Mouse (Mus musculus) liver, embryonic 15.5 days (tissue): ENCODE measurements at regions not wholly inside any gene's neighbourhood (a gene's known extent, or its start where the extent isn't known, plus 50 kb on each side); places are given as distances from the start of the nearest gene placed in this dataset.

Experiments
- ATAC-seq: fragments of 200-750 bp; cut with Nextera tagmentation; 2 replicates; pipeline ENCODE4 v1.8.0; 2017; ENCODE audit warnings: moderate number of reproducible peaks, mild to moderate bottlenecking, moderate library complexity; ENCODE audit not compliant: insufficient read depth
- H3K27ac ChIP-seq: fragments of 300-500 bp; sonication (generic); replicated peaks from 2 replicates; pipeline ENCODE4 v1.5.1; 2015; ENCODE audit warnings: mild to moderate bottlenecking, inconsistent platforms
- H3K27me3 ChIP-seq: fragments of 300-500 bp; sonication (generic); 2 replicates; pipeline ENCODE4 v1.6.1; 2015; ENCODE audit warnings: mild to moderate bottlenecking, inconsistent platforms
- H3K36me3 ChIP-seq: fragments of 300-500 bp; sonication (generic); replicated peaks from 2 replicates; pipeline ENCODE4 v1.6.1; 2015; ENCODE audit warnings: moderate library complexity, mild to moderate bottlenecking, inconsistent platforms
- H3K4me1 ChIP-seq: fragments of 300-500 bp; sonication (generic); replicated peaks from 2 replicates; pipeline ENCODE4 v1.6.1; 2015; ENCODE audit warnings: inconsistent platforms
- H3K4me2 ChIP-seq: fragments of 300-500 bp; sonication (generic); 2 replicates; pipeline ENCODE4 v1.6.1; 2015; ENCODE audit warnings: moderate library complexity, mild to moderate bottlenecking, inconsistent platforms
- H3K4me3 ChIP-seq: fragments of 300-500 bp; sonication (generic); replicated peaks from 2 replicates; pipeline ENCODE4 v1.5.1; 2015; ENCODE audit warnings: mild to moderate bottlenecking, inconsistent platforms
- H3K9ac ChIP-seq: fragments of 300-500 bp; sonication (generic); 2 replicates; pipeline ENCODE4 v1.6.1; 2015; ENCODE audit warnings: moderate library complexity, mild to moderate bottlenecking, inconsistent platforms
- H3K9me3 ChIP-seq: fragments of 300-500 bp; sonication (generic); replicated peaks from 2 replicates; pipeline ENCODE4 v1.6.1; 2016; ENCODE audit warnings: inconsistent platforms
- WGBS: fragments of 180-500 bp; shearing (Covaris S2); methylation state at CpG from one replicate; pipeline ENCODE4 v1.1.7; 2015; ENCODE audit warnings: mixed read lengths; ENCODE audit not compliant: insufficient replicate concordance; 5-methylcytosine and 5-hydroxymethylcytosine counted together

DNA sequence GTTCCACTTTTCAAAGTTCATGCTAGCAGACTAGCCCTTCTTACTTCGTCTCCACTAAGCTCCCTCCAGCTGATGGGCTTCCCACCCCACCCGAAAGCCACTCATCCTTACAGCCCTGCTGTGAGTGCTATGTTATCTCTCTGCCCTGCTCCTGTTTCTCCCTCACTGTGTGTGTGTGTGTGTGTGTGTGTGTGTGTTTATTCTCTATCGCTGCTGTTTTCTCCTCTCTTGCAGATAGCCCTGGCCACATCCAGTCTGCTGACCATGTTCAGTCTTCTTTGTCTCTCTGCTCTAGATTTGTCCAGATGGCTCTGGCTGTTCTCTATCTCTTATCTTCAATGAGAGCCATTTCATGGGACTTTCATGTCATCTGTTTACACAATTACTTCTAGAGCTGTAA lies 145.9 kb downstream of the Cd55b start:
- no peak overlapping the region for H3K27ac ChIP-seq
- ATAC-seq = peak; percentile 74
- no peak overlapping the region for H3K4me3 ChIP-seq
- peaks cover 17% of the 10 kb centered on the region for H3K4me1 ChIP-seq
- no peak overlapping the region for H3K4me2 ChIP-seq
- WGBS = 12% methylated on average over 3 of the region's 3 CpGs
- H3K36me3 ChIP-seq = no peaks in the 10 kb centered on the region
- H3K9me3 ChIP-seq = no peaks in the 10 kb centered on the region
- H3K9ac ChIP-seq = no peak overlapping the region
- no peaks in the 10 kb centered on the region for H3K27me3 ChIP-seq

DNA sequence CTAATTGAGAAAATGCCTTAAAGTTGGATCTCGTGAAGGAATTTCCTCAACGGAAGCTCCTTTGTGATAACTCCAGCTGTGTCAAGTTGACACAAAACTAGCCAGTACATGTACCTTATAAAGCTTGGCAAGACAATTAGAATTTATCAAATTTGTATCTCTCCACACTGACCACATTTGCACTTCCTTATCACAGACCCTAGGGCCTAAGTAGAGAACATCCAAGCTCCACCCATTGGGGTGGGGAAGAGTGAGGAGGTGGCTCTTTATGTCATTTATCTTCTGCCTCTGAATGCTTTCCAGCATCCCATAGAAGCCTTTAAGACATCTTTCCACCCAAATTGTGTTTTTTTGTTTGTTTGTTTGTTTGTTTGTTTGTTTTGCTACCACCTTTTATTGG lies 146.8 kb downstream of the Cd55b start:
- no peak overlapping the region for H3K9ac ChIP-seq
- no peaks in the 10 kb centered on the region for H3K27me3 ChIP-seq
- ATAC-seq = peak; percentile 45; the same call in 1 of the 2 replicates
- H3K9me3 ChIP-seq = no peaks in the 10 kb centered on the region
- no peak overlapping the region for H3K27ac ChIP-seq
- no peak overlapping the region for H3K4me2 ChIP-seq
- WGBS = 48% methylated on average over 2 of the region's 2 CpGs
- no peak overlapping the region for H3K4me3 ChIP-seq
- H3K36me3 ChIP-seq = no peaks in the 10 kb centered on the region
- peaks cover 17% of the 10 kb centered on the region for H3K4me1 ChIP-seq

DNA sequence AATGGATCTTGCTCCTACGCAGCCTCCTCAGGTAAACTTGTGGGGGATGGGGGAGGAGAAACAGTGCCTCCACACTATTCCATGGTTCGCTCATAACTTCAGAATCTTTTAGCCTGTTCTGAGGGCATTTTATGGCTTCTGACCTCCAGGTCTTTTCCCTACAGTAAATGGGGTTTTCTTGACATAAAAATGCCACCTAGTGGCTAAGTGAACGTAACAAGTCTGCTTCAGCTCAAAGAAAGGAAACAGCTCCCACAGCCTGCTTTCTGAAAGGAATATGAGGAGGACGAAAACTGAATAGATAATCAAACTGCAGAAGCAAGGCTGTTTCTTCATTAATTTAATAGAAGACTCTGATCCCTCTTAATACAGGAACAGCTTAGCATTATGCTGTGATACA lies 148.3 kb downstream of the Cd55b start:
- Histone ChIP-seq H3K27ac (no peak overlapping the region), H3K4me3 (no peak overlapping the region), H3K4me1 (peaks cover 17% of the 10 kb centered on the region), H3K27me3 (no peaks in the 10 kb centered on the region), H3K4me2 (no peak overlapping the region), H3K36me3 (no peaks in the 10 kb centered on the region), H3K9ac (no peak overlapping the region), H3K9me3 (no peaks in the 10 kb centered on the region)
- no peak for ATAC-seq
- 35% methylated on average over 4 of the region's 4 CpGs for WGBS

- Histone ChIP-seq H3K4me3 (no peak overlapping the region), H3K9ac (no peak overlapping the region), H3K4me2 (no peak overlapping the region), H3K36me3 (no peaks in the 10 kb centered on the region), H3K4me1 (no peaks in the 10 kb centered on the region), H3K9me3 (no peaks in the 10 kb centered on the region), H3K27me3 (no peaks in the 10 kb centered on the region), H3K27ac (no peak overlapping the region)
- WGBS = 66% methylated on average over 2 of the region's 2 CpGs
- ATAC-seq = no peak
Observed at GRCm38 (mm10) chr1:130270457-130270856, 152.4 kb downstream of the Cd55b start.
